Mouse (Mus musculus) MEL (cell line): ENCODE data around the gene Ntrk3.

Experiments
- CTCF ChIP-seq, 3 experiments: IDR thresholded peaks in 2 of 3; conservative IDR thresholded peaks in 1 of 3; 2 replicates each; pipeline ENCODE4 v1.5.1; 2011 to 2012; ENCODE audit warnings: low read length in 3 of 3, low read depth in 2 of 3, mild to moderate bottlenecking in 2 of 3, improper control_type of control experiment in 1 of 3, inconsistent platforms in 1 of 3, mixed read lengths in 1 of 3, moderate library complexity in 1 of 3; ENCODE audit not compliant: control insufficient read depth in 1 of 3, insufficient read depth in 1 of 3, poor library complexity in 1 of 3, severe bottlenecking in 1 of 3
- GATA1 ChIP-seq: IDR thresholded peaks from 2 replicates; pipeline ENCODE4 v1.6.1; 2011; ENCODE audit warnings: low read depth, low read length, improper control_type of control experiment
- MAFK ChIP-seq: IDR thresholded peaks from 2 replicates; pipeline ENCODE4 v1.6.1; 2011; ENCODE audit warnings: low read depth, mild to moderate bottlenecking, low read length, improper control_type of control experiment, borderline replicate concordance
- MYB ChIP-seq: IDR thresholded peaks from 2 replicates; pipeline ENCODE4 v1.6.1; 2011; ENCODE audit warnings: mild to moderate bottlenecking, low read depth, low read length, improper control_type of control experiment
- POLR2A ChIP-seq, 2 experiments: IDR thresholded peaks; 2 replicates each; pipeline ENCODE4 v1.6.1; 2011 to 2012; ENCODE audit warnings: low read length in 2 of 2, mild to moderate bottlenecking in 2 of 2, control low read depth in 1 of 2, improper control_type of control experiment in 1 of 2, low read depth in 1 of 2, moderate library complexity in 1 of 2; ENCODE audit not compliant: control insufficient read depth in 1 of 2, insufficient read depth in 1 of 2, poor library complexity in 1 of 2
- SIN3A ChIP-seq: IDR thresholded peaks from 2 replicates; pipeline ENCODE4 v1.6.1; 2012; ENCODE audit warnings: low read length, improper control_type of control experiment, inconsistent platforms

- no peak for TF ChIP-seq GATA1
- no peak for TF ChIP-seq CTCF (IDR thresholded peaks at IDR 0.05 in 2 of 3, conservative IDR thresholded peaks at IDR 0.05 in 1 of 3; ENCODE audit: control insufficient read depth in 1 of 3, insufficient read depth in 1 of 3, low read depth in 2 of 3, low read length in 3 of 3, poor library complexity in 1 of 3, severe bottlenecking in 1 of 3)
- no peak for TF ChIP-seq SIN3A
- TF ChIP-seq MYB = no peak
- no peak for TF ChIP-seq POLR2A (IDR thresholded peaks at IDR 0.05; ENCODE audit: control insufficient read depth in 1 of 2, insufficient read depth in 1 of 2, low read depth in 1 of 2, low read length in 2 of 2, poor library complexity in 1 of 2)
- no peak for TF ChIP-seq MAFK
Observed at GRCm38 (mm10) chr7:78669407-78669806, 68.4 kb downstream of the Ntrk3 start.
